Mouse (Mus musculus) embryonic fibroblast, embryonic 13.5 days (primary cell): Measurements from ENCODE around the gene Gipc3.
A peak's percentile ranks its signal among the peaks of the same experiment; 100 is the strongest.

Experiments used
- CTCF ChIP-seq: IDR thresholded peaks from 2 replicates; pipeline ENCODE4 v1.5.1; 2011; ENCODE audit warnings: mild to moderate bottlenecking, control low read depth, low read length, moderate library complexity, borderline replicate concordance; ENCODE audit not compliant: insufficient read depth
- POLR2A ChIP-seq: IDR thresholded peaks from 2 replicates; pipeline ENCODE4 v1.6.1; 2011; ENCODE audit warnings: low read depth, mild to moderate bottlenecking, control low read depth, low read length, moderate library complexity

GRCm38 (mm10) chr10:81287513-81288157, 55.4 kb downstream of the Gipc3 start:
- TF ChIP-seq CTCF (peak; percentile 63; the same call in 1 of the 2 replicates), POLR2A (no peak)
